Mouse (Mus musculus) heart, embryonic 15.5 days (tissue): ENCODE data around the gene Ccr8. TPM values are rescaled to one million over a fixed set of nuclear protein-coding genes. Genes with fewer than 3 reads are reported as not detected.

ENCODE experiments used
- ATAC-seq: fragments of 200-750 bp; cut with Nextera tagmentation; replicated peaks from 2 replicates; pipeline ENCODE4 v1.8.0; 2017; ENCODE audit warnings: low read depth, moderate TSS enrichment; ENCODE audit not compliant: insufficient number of reproducible peaks, insufficient read depth, low FRiP score
- H3K27ac ChIP-seq: fragments of 300-500 bp; sonication (generic); 2 replicates; pipeline ENCODE4 v1.5.1; 2015; ENCODE audit warnings: mild to moderate bottlenecking, inconsistent platforms
- H3K27me3 ChIP-seq: fragments of 300-500 bp; sonication (generic); 2 replicates; pipeline ENCODE4 v1.6.1; 2015; ENCODE audit warnings: inconsistent platforms
- H3K36me3 ChIP-seq: fragments of 300-500 bp; sonication (generic); 2 replicates; pipeline ENCODE4 v1.6.1; 2015; ENCODE audit warnings: mild to moderate bottlenecking, inconsistent platforms
- H3K4me1 ChIP-seq: fragments of 300-500 bp; sonication (generic); replicated peaks from 2 replicates; pipeline ENCODE4 v1.6.1; 2015; ENCODE audit warnings: inconsistent platforms
- H3K4me2 ChIP-seq: fragments of 300-500 bp; sonication (generic); 2 replicates; pipeline ENCODE4 v1.6.1; 2015; ENCODE audit warnings: inconsistent platforms, mild to moderate bottlenecking, moderate library complexity
- H3K4me3 ChIP-seq: fragments of 300-500 bp; sonication (generic); 2 replicates; pipeline ENCODE4 v1.5.1; 2015; ENCODE audit warnings: mild to moderate bottlenecking, inconsistent platforms
- H3K9ac ChIP-seq: fragments of 300-500 bp; sonication (generic); 2 replicates; pipeline ENCODE4 v1.6.1; 2015; ENCODE audit warnings: mild to moderate bottlenecking, inconsistent platforms
- H3K9me3 ChIP-seq: fragments of 300-500 bp; sonication (generic); replicated peaks from 2 replicates; pipeline ENCODE4 v1.6.1; 2016; ENCODE audit warnings: inconsistent platforms
- WGBS: fragments of 180-500 bp; shearing (Covaris S2); methylation state at CpG from one replicate; pipeline ENCODE4 v1.1.7; 2015; ENCODE audit warnings: mixed read lengths; 5-methylcytosine and 5-hydroxymethylcytosine counted together
- polyA plus RNA-seq: library from polyadenylated mRNA; unstranded; fragments of >200 nt; fragmentation: Nextera tagmentation; extraction: Ambion mirVana; gene quantifications from 2 replicates; pipeline ENCODE4 v1.2.1, GENCODE M21; 2015

Gene Ccr8
- polyA plus RNA-seq, 1 experiment from 2014 or later = 0.62 TPM

GRCm38 (mm10) chr9:120071251-120071650, 20.7 kb upstream of the Ccr8 start:
- Histone ChIP-seq H3K27ac (no peak overlapping the region), H3K27me3 (no peaks in the 10 kb centered on the region), H3K4me1 (peaks cover 2% of the 10 kb centered on the region; the same call in 1 of the 2 replicates), H3K36me3 (no peaks in the 10 kb centered on the region), H3K4me3 (no peak overlapping the region), H3K4me2 (no peak overlapping the region), H3K9me3 (no peaks in the 10 kb centered on the region), H3K9ac (no peak overlapping the region)
- 79% methylated on average over 2 of the region's 2 CpGs for WGBS
- ATAC-seq = no peak

DNA sequence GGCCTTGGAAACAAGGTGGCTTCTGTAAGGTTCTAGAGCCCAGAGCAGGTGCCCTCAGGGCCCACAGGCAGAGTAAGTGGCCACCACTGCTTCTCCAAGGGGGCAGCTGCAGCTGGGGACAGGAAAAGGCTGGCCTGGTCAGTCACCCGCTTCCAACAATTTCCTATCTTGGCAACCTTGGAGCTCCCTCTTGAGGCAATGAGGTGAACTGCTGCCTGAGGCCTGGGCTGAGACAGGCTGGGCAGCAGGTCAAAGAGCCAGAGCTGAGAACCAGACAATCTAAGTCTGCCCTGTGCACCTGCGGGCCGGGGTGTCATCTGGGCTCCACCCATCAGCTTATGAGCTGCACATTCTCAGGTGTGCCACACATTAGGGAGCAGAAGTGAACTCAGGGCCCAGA, 18.7 kb upstream of the Ccr8 start:
- H3K9ac ChIP-seq = no peak overlapping the region
- no peak overlapping the region for H3K27ac ChIP-seq
- H3K27me3 ChIP-seq = no peaks in the 10 kb centered on the region
- peak; percentile 47; the same call in 1 of the 2 replicates for ATAC-seq
- 15% methylated on average over 3 of the region's 3 CpGs for WGBS
- H3K4me2 ChIP-seq = no peak overlapping the region
- H3K4me3 ChIP-seq = no peak overlapping the region
- no peaks in the 10 kb centered on the region for H3K36me3 ChIP-seq
- peaks cover 2% of the 10 kb centered on the region; the same call in 1 of the 2 replicates for H3K4me1 ChIP-seq
- no peaks in the 10 kb centered on the region for H3K9me3 ChIP-seq

DNA sequence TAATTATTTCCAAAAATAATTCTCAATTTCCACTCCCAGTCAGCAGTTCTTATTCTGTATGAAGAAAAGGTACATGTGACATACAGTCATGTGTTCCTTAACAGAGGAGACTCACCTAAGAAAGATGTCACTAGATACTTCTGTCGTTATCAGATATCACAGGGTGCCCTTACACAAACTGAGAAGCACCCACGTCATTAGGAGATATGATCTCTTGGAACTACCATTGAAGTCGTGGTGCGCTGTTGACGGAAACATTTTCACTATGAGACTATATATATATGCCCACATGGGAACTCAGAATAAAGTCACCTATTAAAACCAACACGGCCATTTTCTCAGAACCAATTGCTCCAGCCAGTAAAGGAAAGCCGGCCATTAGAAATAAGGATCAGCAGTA, 17.4 kb upstream of the Ccr8 start:
- peaks cover 2% of the 10 kb centered on the region; the same call in 1 of the 2 replicates for H3K4me1 ChIP-seq
- H3K9ac ChIP-seq = no peak overlapping the region
- 76% methylated on average over 7 of the region's 7 CpGs for WGBS
- ATAC-seq = no peak
- no peak overlapping the region for H3K4me3 ChIP-seq
- H3K4me2 ChIP-seq = no peak overlapping the region
- H3K36me3 ChIP-seq = no peaks in the 10 kb centered on the region
- no peak overlapping the region for H3K27ac ChIP-seq
- H3K27me3 ChIP-seq = no peaks in the 10 kb centered on the region
- H3K9me3 ChIP-seq = no peaks in the 10 kb centered on the region

DNA sequence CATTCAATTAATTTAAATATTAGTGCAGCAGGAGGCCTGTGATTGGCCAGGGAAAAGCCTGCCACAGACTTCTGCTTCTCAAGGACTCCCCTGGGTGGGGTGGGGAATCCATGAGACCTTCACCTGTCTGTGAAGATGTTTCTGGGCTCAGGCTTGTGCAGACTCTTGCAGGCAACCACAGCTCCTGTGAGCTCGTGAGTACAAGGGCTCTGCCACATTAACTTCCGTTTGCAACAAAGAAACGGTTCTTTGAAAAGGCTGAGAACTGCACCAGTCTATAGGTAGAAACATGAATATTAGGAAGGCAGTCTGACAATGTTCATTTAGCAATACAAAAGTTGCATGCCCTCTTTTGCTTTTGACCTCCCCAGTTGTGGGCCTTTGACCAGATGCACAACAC, 13.7 kb upstream of the Ccr8 start:
- H3K4me3 ChIP-seq = no peak overlapping the region
- H3K36me3 ChIP-seq = no peaks in the 10 kb centered on the region
- no peak overlapping the region for H3K4me2 ChIP-seq
- H3K27ac ChIP-seq = no peak overlapping the region
- ATAC-seq = no peak
- H3K27me3 ChIP-seq = no peaks in the 10 kb centered on the region
- no peaks in the 10 kb centered on the region for H3K4me1 ChIP-seq
- WGBS = 72% methylated on average over 3 of the region's 3 CpGs
- no peak overlapping the region for H3K9ac ChIP-seq
- H3K9me3 ChIP-seq = no peaks in the 10 kb centered on the region

DNA sequence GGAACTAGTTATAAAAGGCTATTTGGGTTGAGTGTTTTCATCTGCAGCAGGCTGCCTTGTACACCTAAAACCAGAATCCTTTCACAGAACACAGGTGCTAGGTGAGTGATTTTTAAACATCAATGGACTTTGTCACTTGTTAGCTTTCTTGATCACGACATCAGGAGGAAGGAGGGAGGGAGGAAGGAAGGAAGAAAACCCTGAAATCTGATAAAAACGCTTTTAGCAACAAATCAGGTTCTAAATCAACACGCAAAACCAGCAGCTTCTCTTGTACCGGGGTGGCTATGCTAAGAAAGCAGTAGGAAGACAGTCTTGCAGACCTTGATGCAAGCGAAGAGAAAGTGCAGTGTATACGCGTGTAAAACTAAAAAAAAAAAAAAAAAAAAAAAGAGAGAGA, 12.0 kb upstream of the Ccr8 start:
- H3K9ac ChIP-seq = no peak overlapping the region
- no peaks in the 10 kb centered on the region for H3K36me3 ChIP-seq
- H3K4me3 ChIP-seq = no peak overlapping the region
- H3K4me1 ChIP-seq = no peaks in the 10 kb centered on the region
- no peak for ATAC-seq
- no peak overlapping the region for H3K27ac ChIP-seq
- no peaks in the 10 kb centered on the region for H3K9me3 ChIP-seq
- H3K27me3 ChIP-seq = no peaks in the 10 kb centered on the region
- 61% methylated on average over 7 of the region's 7 CpGs for WGBS
- H3K4me2 ChIP-seq = no peak overlapping the region

DNA sequence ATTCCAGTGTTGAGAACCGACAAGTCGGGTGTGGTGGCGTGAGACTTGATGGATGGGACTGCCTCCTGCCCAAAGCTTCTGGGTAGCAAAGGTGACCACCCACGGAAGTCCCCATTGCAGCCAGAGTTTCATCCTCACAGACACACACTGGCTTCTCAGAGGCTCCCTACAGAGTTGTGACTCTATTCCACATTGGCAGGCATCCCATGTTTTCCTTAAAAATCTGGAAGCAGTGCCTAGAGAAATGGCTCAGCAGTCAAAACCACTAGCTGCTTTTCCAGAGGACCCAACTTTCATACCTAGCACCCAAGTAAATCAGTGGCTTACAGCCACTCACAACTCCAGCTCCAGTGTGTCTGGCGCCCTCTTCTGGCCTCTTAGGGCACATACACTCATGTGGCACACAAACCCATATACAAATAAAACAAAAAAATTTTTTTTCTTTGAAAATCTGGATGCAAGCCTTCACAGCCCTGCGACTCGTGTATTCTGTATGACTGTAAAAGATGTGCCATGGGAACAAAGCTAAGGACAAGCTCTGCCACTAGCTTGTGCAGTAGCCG, 11.3 kb upstream of the Ccr8 start:
- H3K4me3 ChIP-seq = no peak overlapping the region
- no peaks in the 10 kb centered on the region for H3K4me1 ChIP-seq
- H3K9ac ChIP-seq = no peak overlapping the region
- H3K27me3 ChIP-seq = no peaks in the 10 kb centered on the region
- no peaks in the 10 kb centered on the region for H3K9me3 ChIP-seq
- ATAC-seq = no peak
- H3K36me3 ChIP-seq = no peaks in the 10 kb centered on the region
- WGBS = 75% methylated on average over 8 of the region's 8 CpGs
- no peak overlapping the region for H3K4me2 ChIP-seq
- no peak overlapping the region for H3K27ac ChIP-seq

- Histone ChIP-seq H3K9me3 (no peaks in the 10 kb centered on the region), H3K4me3 (no peak overlapping the region), H3K27ac (no peak overlapping the region), H3K9ac (no peak overlapping the region), H3K36me3 (no peaks in the 10 kb centered on the region), H3K4me2 (no peak overlapping the region), H3K27me3 (no peaks in the 10 kb centered on the region), H3K4me1 (no peaks in the 10 kb centered on the region)
- no peak for ATAC-seq
- WGBS = 71% methylated on average over 6 of the region's 6 CpGs
Observed at GRCm38 (mm10) chr9:120081247-120081646, 10.7 kb upstream of the Ccr8 start.

GRCm38 (mm10) chr9:120081967-120082366, 9.9 kb upstream of the Ccr8 start:
- Histone ChIP-seq H3K9ac (no peak overlapping the region), H3K9me3 (no peaks in the 10 kb centered on the region), H3K4me2 (no peak overlapping the region), H3K27ac (no peak overlapping the region), H3K27me3 (no peaks in the 10 kb centered on the region), H3K4me3 (no peak overlapping the region), H3K36me3 (no peaks in the 10 kb centered on the region), H3K4me1 (no peaks in the 10 kb centered on the region)
- 65% methylated on average over 5 of the region's 5 CpGs for WGBS
- no peak for ATAC-seq

DNA sequence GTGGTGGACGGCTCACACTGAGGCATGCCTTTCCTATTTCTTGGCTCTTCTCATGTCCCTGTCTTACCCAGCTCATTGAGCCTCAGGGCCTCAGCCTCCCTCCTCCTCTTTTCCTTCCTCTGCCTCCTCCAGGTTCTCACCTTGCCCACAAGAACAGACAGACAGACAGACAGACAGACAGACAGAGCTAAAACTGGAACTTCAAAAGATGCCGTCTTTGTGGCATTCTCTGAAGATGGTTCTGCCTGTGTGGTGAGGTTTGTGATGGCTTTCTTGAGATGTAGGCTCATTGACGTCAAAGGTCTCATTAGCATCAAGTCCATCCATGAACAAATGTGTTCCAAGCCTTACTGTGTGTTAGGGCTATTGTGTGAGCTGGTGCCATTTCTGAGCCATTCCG, 9.2 kb upstream of the Ccr8 start:
- Histone ChIP-seq H3K27ac (no peak overlapping the region), H3K4me2 (no peak overlapping the region), H3K4me1 (no peaks in the 10 kb centered on the region), H3K27me3 (no peaks in the 10 kb centered on the region), H3K4me3 (no peak overlapping the region), H3K9me3 (no peaks in the 10 kb centered on the region), H3K9ac (no peak overlapping the region), H3K36me3 (no peaks in the 10 kb centered on the region)
- 74% methylated on average over 4 of the region's 4 CpGs for WGBS
- ATAC-seq = no peak

- Histone ChIP-seq H3K4me3 (no peak overlapping the region), H3K4me1 (no peaks in the 10 kb centered on the region), H3K36me3 (no peaks in the 10 kb centered on the region), H3K9ac (no peak overlapping the region), H3K27ac (no peak overlapping the region), H3K27me3 (no peaks in the 10 kb centered on the region), H3K9me3 (no peaks in the 10 kb centered on the region), H3K4me2 (no peak overlapping the region)
- 73% methylated on average over 18 of the region's 18 CpGs for WGBS
- no peak for ATAC-seq
Observed at GRCm38 (mm10) chr9:120083158-120083894, 8.6 kb upstream of the Ccr8 start.

DNA sequence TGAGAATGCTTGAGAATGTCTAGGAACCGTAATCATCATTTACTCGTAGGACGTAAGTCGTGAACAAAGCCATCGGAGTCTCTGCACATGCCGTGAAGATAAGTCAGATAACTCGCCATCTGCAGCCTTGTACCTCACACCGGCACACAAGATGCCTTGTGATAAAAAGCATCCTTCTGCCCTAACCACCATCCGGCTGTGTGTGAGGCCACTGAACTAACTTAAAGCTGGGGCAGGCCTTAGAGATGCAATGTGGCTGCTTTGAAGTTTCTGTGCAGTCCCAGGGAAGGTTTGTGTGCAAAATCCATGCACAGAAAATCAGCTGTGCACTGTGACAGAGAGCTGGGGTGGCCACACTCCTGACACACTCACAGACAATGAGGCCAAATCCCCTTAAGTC, 7.5 kb upstream of the Ccr8 start:
- Histone ChIP-seq H3K27ac (no peak overlapping the region), H3K27me3 (no peaks in the 10 kb centered on the region), H3K36me3 (no peaks in the 10 kb centered on the region), H3K9me3 (no peaks in the 10 kb centered on the region), H3K4me1 (no peaks in the 10 kb centered on the region), H3K9ac (no peak overlapping the region), H3K4me2 (no peak overlapping the region), H3K4me3 (no peak overlapping the region)
- no peak for ATAC-seq
- 71% methylated on average over 9 of the region's 9 CpGs for WGBS

DNA sequence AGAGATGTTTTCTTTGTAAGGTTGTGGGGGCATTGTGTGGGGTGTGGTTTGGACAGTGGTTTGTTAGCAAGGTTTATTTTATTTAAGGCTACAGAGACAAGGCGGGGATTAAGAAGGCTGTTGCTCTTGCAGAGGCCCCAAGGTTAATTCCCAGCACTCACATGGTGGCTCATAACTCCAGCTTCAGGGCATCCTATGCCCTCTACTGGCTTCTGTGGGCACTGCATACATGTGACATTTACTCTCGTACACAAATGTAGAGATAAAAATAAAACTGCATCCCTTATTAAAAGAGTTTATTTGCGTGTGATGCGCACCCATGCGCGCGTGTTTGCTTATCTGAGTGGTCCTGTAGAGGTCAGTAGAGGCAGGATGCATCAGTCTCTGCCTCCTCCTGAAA, 2.8 kb upstream of the Ccr8 start:
- no peak overlapping the region for H3K4me3 ChIP-seq
- WGBS = 83% methylated on average over 7 of the region's 7 CpGs

More for the DNA sequence above, 2.8 kb upstream of the Ccr8 start:
- Histone ChIP-seq H3K9ac (no peak overlapping the region), H3K36me3 (no peaks in the 10 kb centered on the region), H3K27me3 (no peaks in the 10 kb centered on the region), H3K27ac (no peak overlapping the region), H3K4me2 (no peak overlapping the region), H3K9me3 (no peaks in the 10 kb centered on the region), H3K4me1 (no peaks in the 10 kb centered on the region)
- ATAC-seq = no peak
